In the genomic region with DNA sequence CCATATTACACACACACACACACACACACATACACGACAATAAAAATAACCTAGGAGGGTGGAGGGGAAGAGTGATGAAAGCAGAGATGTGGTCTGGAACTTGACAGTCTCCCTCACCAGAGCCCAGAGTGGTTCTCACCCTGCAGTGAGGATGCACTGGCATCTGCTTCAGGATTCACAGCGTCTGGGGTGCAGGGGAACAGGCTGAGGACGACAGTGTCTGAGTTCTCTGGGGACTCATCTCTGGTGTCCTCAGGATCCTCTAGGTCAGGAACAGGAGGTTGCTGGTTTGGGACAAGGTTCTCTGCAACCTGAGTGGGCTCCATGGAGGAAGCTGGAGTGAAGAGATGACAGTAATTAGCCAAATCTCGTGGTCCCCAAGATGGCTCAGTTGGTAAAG, we compare ENCODE assay signal across 11 mouse cellular contexts. TPM values are rescaled to one million over a fixed set of nuclear protein-coding genes. Genes with fewer than 3 reads are reported as not detected.
DNase-seq lines count a peak whose midpoint lies in the region; ATAC-seq and TF ChIP-seq lines count a peak whose summit lies in the region.
"Had no signal": no experiment of that assay in that cellular context is flagged by ENCODE, and none has a peak within 500 bp of the region (broad histone marks: within the 10 kb centered on the region; RNA-seq: fewer than 3 reads in every experiment).

No protein-coding gene starts in this region.

- H3K4me3 ChIP-seq in left cerebral cortex, adult 2 months, result peak overlapping the region; percentile 82; the same call in 1 of the 2 replicates
- no peak overlapping the region; the same call in 1 of the 2 replicates for H3K4me3 ChIP-seq in forebrain, embryonic 12.5 days (replicated peaks)
- peak overlapping the region; percentile 82 for H3K4me3 ChIP-seq in limb, embryonic 12.5 days (replicated peaks)
- peak overlapping the region; percentile 73; the same call in 1 of the 2 replicates for H3K4me3 ChIP-seq in neural tube, embryonic 15.5 days (replicated peaks)

- 78% methylated on average over 4 of the region's 4 CpGs for WGBS in forebrain, embryonic 12.5 days
- WGBS in limb, embryonic 12.5 days, result 80% methylated on average over 4 of the region's 4 CpGs
- WGBS in neural tube, embryonic 15.5 days, result 84% methylated on average over 4 of the region's 4 CpGs

- H3K27me3 ChIP-seq in forebrain, embryonic 12.5 days, result no peaks in the 10 kb centered on the region
- H3K27me3 ChIP-seq in limb, embryonic 12.5 days, result no peaks in the 10 kb centered on the region
- H3K27me3 ChIP-seq in neural tube, embryonic 15.5 days (replicated peaks), result no peaks in the 10 kb centered on the region
- H3K27me3 ChIP-seq: Patski had no signal

- no peak for TF ChIP-seq CTCF in left cerebral cortex, adult 2 months (IDR thresholded peaks at IDR 0.05)

- peaks cover 23% of the 10 kb centered on the region for H3K4me1 ChIP-seq in forebrain, embryonic 12.5 days
- H3K4me1 ChIP-seq in limb, embryonic 12.5 days (replicated peaks), result peaks cover 17% of the 10 kb centered on the region
- peaks cover 25% of the 10 kb centered on the region for H3K4me1 ChIP-seq in neural tube, embryonic 15.5 days

- no peaks in the 10 kb centered on the region for H3K9me3 ChIP-seq in forebrain, embryonic 12.5 days
- no peaks in the 10 kb centered on the region for H3K9me3 ChIP-seq in limb, embryonic 12.5 days
- H3K9me3 ChIP-seq in neural tube, embryonic 15.5 days (replicated peaks), result no peaks in the 10 kb centered on the region

- ATAC-seq in forebrain, embryonic 12.5 days (ENCODE audit: low FRiP score), result no peak
- no peak for ATAC-seq in limb, embryonic 12.5 days (ENCODE audit: insufficient number of reproducible peaks, insufficient read depth, low FRiP score, low TSS enrichment, low read depth)
- no peak for ATAC-seq in neural tube, embryonic 15.5 days (ENCODE audit: low FRiP score)
- ATAC-seq in granulocyte monocyte progenitor cell, adult 5-6 weeks (replicated peaks; ENCODE audit: poor library complexity, severe bottlenecking), result no peak
- ATAC-seq: Patski had no signal

- H3K9ac ChIP-seq in forebrain, embryonic 12.5 days, result peak overlapping the region; percentile 64; the same call in 1 of the 2 replicates
- H3K9ac ChIP-seq in limb, embryonic 12.5 days (replicated peaks), result peak overlapping the region; percentile 61; the same call in 1 of the 2 replicates
- peak overlapping the region; percentile 44; the same call in 1 of the 2 replicates for H3K9ac ChIP-seq in neural tube, embryonic 15.5 days (replicated peaks)

- DNase-seq in left cerebral cortex, adult 2 months (ENCODE audit: extremely low spot score in 1 of 2, low spot score in 2 of 2), result no peak
- no peak for DNase-seq in left cerebral cortex, adult 9 months (ENCODE audit: low spot score in 2 of 2)
- DNase-seq in spleen, postnatal 10 days (ENCODE audit: low spot score in 2 of 2), result no peak
- no peak for DNase-seq in cerebellum, postnatal 36 days
- DNase-seq: retina, postnatal 1 day had no signal

- H3K27ac ChIP-seq in left cerebral cortex, adult 2 months, result peak overlapping the region; percentile 84; the same call in 1 of the 2 replicates
- no peak overlapping the region for H3K27ac ChIP-seq in forebrain, embryonic 12.5 days
- no peak overlapping the region for H3K27ac ChIP-seq in limb, embryonic 12.5 days
- no peak overlapping the region for H3K27ac ChIP-seq in neural tube, embryonic 15.5 days (replicated peaks)

- intact Hi-C loops in left cerebral cortex, adult 2 months (cut with DNase I), result no loop called here

- peak overlapping the region; percentile 69 for H3K4me2 ChIP-seq in forebrain, embryonic 12.5 days
- H3K4me2 ChIP-seq in limb, embryonic 12.5 days, result peak overlapping the region; percentile 63
- peak overlapping the region; percentile 78 for H3K4me2 ChIP-seq in neural tube, embryonic 15.5 days

- H3K36me3 ChIP-seq in forebrain, embryonic 12.5 days (replicated peaks), result peaks cover 50% of the 10 kb centered on the region
- H3K36me3 ChIP-seq in limb, embryonic 12.5 days, result peaks cover 53% of the 10 kb centered on the region
- H3K36me3 ChIP-seq in neural tube, embryonic 15.5 days, result peaks cover 36% of the 10 kb centered on the region

RNA-seq across cellular contexts. Expression of gene Rfxank, which starts 1.1 kb away (rescaled TPM):
- total RNA-seq in left cerebral cortex, adult 2 months (2021), result 10 to 100 TPM; 13.1 to 14.2 TPM
- polyA plus RNA-seq in forebrain, embryonic 12.5 days (2016; fragmentation: Nextera tagmentation; extraction: Ambion mirVana), result 14.3 and 16.7 TPM in 2 replicates
- polyA plus RNA-seq in limb, embryonic 12.5 days (2016; fragmentation: Nextera tagmentation; extraction: Ambion mirVana), result 26.6 and 28.4 TPM in 2 replicates
- 12.3 and 14.6 TPM in 2 replicates for polyA plus RNA-seq in neural tube, embryonic 15.5 days (2015; fragmentation: Nextera tagmentation; extraction: Ambion mirVana)
- total RNA-seq in granulocyte monocyte progenitor cell, adult 5-6 weeks (2014; fragmentation: Nextera tagmentation), result 4.8 and 6.9 TPM in 2 replicates
- total RNA-seq in granulocyte monocyte progenitor cell, adult 5-6 weeks (2017), result 5.9 and 11.6 TPM in 2 replicates

RNA-seq across cellular contexts. Expression of gene Borcs8, which starts 1.4 kb away (rescaled TPM):
- 10 to 100 TPM; 46.6 to 47.9 TPM for total RNA-seq in left cerebral cortex, adult 2 months (2021)
- polyA plus RNA-seq in forebrain, embryonic 12.5 days (2016; fragmentation: Nextera tagmentation; extraction: Ambion mirVana), result 35.0 and 36.1 TPM in 2 replicates
- polyA plus RNA-seq in limb, embryonic 12.5 days (2016; fragmentation: Nextera tagmentation; extraction: Ambion mirVana), result 44.7 and 47.6 TPM in 2 replicates
- polyA plus RNA-seq in neural tube, embryonic 15.5 days (2015; fragmentation: Nextera tagmentation; extraction: Ambion mirVana), result 60.8 and 62.6 TPM in 2 replicates
- total RNA-seq in granulocyte monocyte progenitor cell, adult 5-6 weeks (2014; fragmentation: Nextera tagmentation), result 26.6 and 53.7 TPM in 2 replicates
- 34.3 and 40.0 TPM in 2 replicates for total RNA-seq in granulocyte monocyte progenitor cell, adult 5-6 weeks (2017)

RNA-seq across cellular contexts. Expression of gene Mef2b, which starts 1.6 kb away (rescaled TPM):
- total RNA-seq in left cerebral cortex, adult 2 months (2021), result under 1 TPM in 1 of 2 experiments, not detected in 1; 0.36 TPM
- 1.6 and 2.5 TPM in 2 replicates for polyA plus RNA-seq in forebrain, embryonic 12.5 days (2016; fragmentation: Nextera tagmentation; extraction: Ambion mirVana)
- 0.49 and 1.1 TPM in 2 replicates for polyA plus RNA-seq in limb, embryonic 12.5 days (2016; fragmentation: Nextera tagmentation; extraction: Ambion mirVana)
- polyA plus RNA-seq in neural tube, embryonic 15.5 days (2015; fragmentation: Nextera tagmentation; extraction: Ambion mirVana), result 1.4 and 1.5 TPM in 2 replicates
- total RNA-seq in granulocyte monocyte progenitor cell, adult 5-6 weeks (2014; fragmentation: Nextera tagmentation), result not detected in 2 replicates
- total RNA-seq in granulocyte monocyte progenitor cell, adult 5-6 weeks (2017), result not detected in 2 replicates
- total RNA-seq: common myeloid progenitor, adult 5-6 weeks had no signal

RNA-seq across cellular contexts. Expression of gene Nr2c2ap, which starts 6.8 kb away (rescaled TPM):
- 10 to 100 TPM; 20.7 to 22.0 TPM for total RNA-seq in left cerebral cortex, adult 2 months (2021)
- polyA plus RNA-seq in forebrain, embryonic 12.5 days (2016; fragmentation: Nextera tagmentation; extraction: Ambion mirVana), result 27.8 and 28.3 TPM in 2 replicates
- polyA plus RNA-seq in limb, embryonic 12.5 days (2016; fragmentation: Nextera tagmentation; extraction: Ambion mirVana), result 21.4 and 22.7 TPM in 2 replicates
- polyA plus RNA-seq in neural tube, embryonic 15.5 days (2015; fragmentation: Nextera tagmentation; extraction: Ambion mirVana), result 47.2 and 49.0 TPM in 2 replicates
- 37.0 and 64.5 TPM in 2 replicates for total RNA-seq in granulocyte monocyte progenitor cell, adult 5-6 weeks (2014; fragmentation: Nextera tagmentation)
- total RNA-seq in granulocyte monocyte progenitor cell, adult 5-6 weeks (2017), result 8.7 and 9.4 TPM in 2 replicates

RNA-seq across cellular contexts. Expression of gene Ncan, which starts 17.2 kb away (rescaled TPM):
- 100 to 1,000 TPM; 175 to 186 TPM for total RNA-seq in left cerebral cortex, adult 2 months (2021)
- 84.2 and 104 TPM in 2 replicates for polyA plus RNA-seq in forebrain, embryonic 12.5 days (2016; fragmentation: Nextera tagmentation; extraction: Ambion mirVana)
- polyA plus RNA-seq in limb, embryonic 12.5 days (2016; fragmentation: Nextera tagmentation; extraction: Ambion mirVana), result 0.56 and 1.1 TPM in 2 replicates
- polyA plus RNA-seq in neural tube, embryonic 15.5 days (2015; fragmentation: Nextera tagmentation; extraction: Ambion mirVana), result 160 and 169 TPM in 2 replicates
- total RNA-seq in granulocyte monocyte progenitor cell, adult 5-6 weeks (2014; fragmentation: Nextera tagmentation), result not detected in 2 replicates
- total RNA-seq in granulocyte monocyte progenitor cell, adult 5-6 weeks (2017), result not detected in 2 replicates
- total RNA-seq: common myeloid progenitor, adult 5-6 weeks had no signal
